Mouse (Mus musculus) layer of hippocampus, adult 18-20 months (tissue): ENCODE measurements around the gene Gm17026. TPM values are rescaled to one million over a fixed set of nuclear protein-coding genes. Genes with fewer than 3 reads are reported as not detected.
"Not testable (repeated sequence)": the region's sequence is repeated elsewhere in the genome, so short reads cannot be mapped to it uniquely, and the experiment has no call there.

Source experiments
- DNase-seq, 2 experiments: peaks; one replicate each; pipeline ENCODE4 v3.0.0; 2022; ENCODE audit warnings: low spot score in 2 of 2
- long read RNA-seq: library from polyadenylated mRNA; stranded (forward); transcript quantifications from one replicate; pipeline ENCODE4 v2.0.0, GENCODE M21; 2021
- microRNA-seq, 2 experiments: library from miRNA; unstranded; fragments of <30 nt; microRNA quantifications; one replicate each; pipeline ENCODE4 v1.2.0; 2021
- total RNA-seq, 2 experiments: library from RNA; stranded (reverse); gene quantifications; 2 replicates each; pipeline ENCODE4 v1.2.3; 2021

Gene Gm17026
- total RNA-seq = not detected
- long read RNA-seq = 0 reads

DNA sequence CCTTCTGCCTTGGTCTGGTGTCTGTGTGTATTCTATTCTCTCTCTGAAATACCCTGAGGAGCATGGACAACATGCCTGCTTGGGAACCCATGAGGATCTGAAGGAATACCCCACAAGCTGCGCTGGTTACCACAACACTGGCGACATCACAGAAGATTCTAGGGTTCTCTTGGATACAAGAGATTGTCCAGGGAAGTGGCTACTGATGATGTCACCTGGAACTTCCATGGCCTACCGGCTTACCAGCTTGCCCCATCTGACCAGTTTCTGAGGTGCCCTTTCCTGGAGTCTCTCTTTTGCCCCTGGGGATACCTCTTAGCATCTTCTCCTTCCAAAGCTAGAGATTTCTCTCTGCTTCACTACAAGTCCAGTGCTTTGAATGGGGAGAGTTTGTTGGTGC lies at the start of gene Gm17026:
Gene Gm17026, minus strand, starts transcription at position 101 of the 400 bp plus-strand sequence.
- DNase-seq = not testable (repeated sequence)

DNA sequence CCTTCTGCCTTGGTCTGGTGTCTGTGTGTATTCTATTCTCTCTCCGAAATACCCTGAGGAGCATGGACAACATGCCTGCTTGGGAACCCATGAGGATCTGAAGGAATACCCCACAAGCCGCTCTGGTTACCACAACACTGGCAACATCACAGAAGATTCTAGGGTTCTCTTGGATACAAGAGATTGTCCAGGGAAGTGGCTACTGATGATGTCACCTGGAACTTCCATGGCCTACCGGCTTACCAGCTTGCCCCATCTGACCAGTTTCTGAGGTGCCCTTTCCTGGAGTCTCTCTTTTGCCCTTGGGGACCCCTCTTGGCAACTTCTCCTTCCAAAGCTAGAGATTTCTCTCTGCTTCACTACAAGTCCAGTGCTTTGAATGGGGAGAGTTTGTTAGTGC lies 37.4 kb upstream of the Gm17026 start, which contains the start of gene Gm9611:
Gene Gm9611, minus strand, starts transcription at position 101 of the 400 bp plus-strand sequence.
- not testable (repeated sequence) for DNase-seq

DNA sequence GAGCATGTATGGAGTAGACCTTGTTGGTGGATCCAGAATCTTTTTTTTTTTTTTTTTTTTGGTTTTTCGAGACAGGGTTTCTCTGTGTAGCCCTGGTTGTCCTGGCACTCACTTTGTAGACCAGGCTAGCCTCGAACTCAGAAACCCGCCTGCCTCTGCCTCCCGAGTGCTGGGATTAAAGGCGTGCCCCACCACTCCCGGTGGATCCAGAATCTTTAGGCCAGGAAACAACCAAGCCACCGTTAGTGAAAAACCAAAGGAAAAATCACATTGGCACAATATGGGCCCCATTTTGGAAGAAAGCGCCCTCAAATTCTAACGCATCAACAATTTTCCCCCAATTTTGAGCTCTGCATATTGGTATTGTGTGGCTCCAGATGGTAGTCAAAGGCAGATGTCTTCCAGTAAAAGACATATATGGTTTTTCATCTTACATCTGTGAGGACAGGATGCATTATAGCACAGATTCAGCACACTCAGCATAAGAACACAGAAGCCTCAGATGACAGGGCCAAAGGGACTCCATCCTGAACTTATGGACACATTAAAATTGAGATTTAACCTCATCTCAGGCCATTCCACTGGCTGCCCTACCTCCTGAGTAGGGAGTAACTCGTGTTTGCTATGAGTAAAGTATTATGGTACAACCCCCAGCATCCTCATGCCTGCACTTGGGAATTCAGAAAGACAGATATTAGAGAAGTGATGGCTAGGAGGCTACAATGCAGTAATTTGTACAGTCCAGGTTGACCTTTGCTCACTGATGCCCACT lies 42.9 kb downstream of the Gm17026 start:
- DNase-seq = not testable (repeated sequence)

Small RNA genes within 50 kb of the gene (microRNA-seq; reads per million reads assigned to microRNA genes)
- gene Gm25208 (0 reads per million in 2 experiments), gene Gm25892 (0 reads per million in 2 experiments)

Other genes starting within 250 kb of the Gm17026 start
- gene Gm7951, start 142.7 kb downstream of the Gm17026 start, total RNA-seq = not detected
- gene Gm17027, start 97.4 kb downstream of the Gm17026 start, total RNA-seq = not detected
- gene Gm3573, start 69.3 kb downstream of the Gm17026 start, total RNA-seq = 1 to 10 TPM; 1.6 to 2.5 TPM
- gene Gm9611, start 37.3 kb upstream of the Gm17026 start, total RNA-seq = not detected
- not detected for gene Gm7995, start 50.2 kb upstream of the Gm17026 start, total RNA-seq
- not detected for gene Gm8005, start 179.6 kb upstream of the Gm17026 start, total RNA-seq
- gene Gm8011, start 203.8 kb upstream of the Gm17026 start, total RNA-seq = not detected
- gene Gm8020, start 242.3 kb upstream of the Gm17026 start, total RNA-seq = not detected